Mouse (Mus musculus) kidney, adult 2 months (tissue): ENCODE measurements at regions not wholly inside any gene's neighbourhood (a gene's known extent, or its start where the extent isn't known, plus 50 kb on each side); places are given as distances from the start of the nearest gene placed in this dataset.

Source experiments
- CTCF ChIP-seq: fragments of 200-500 bp; conservative IDR thresholded peaks from 2 replicates; pipeline ENCODE4 v1.5.1; 2011; ENCODE audit warnings: low read depth, mild to moderate bottlenecking, control low read depth, low read length, moderate library complexity, mixed read lengths; ENCODE audit not compliant: insufficient read depth, insufficient read length
- POLR2A ChIP-seq: fragments of 200-500 bp; IDR thresholded peaks from one replicate; pipeline ENCODE4 v1.6.1; 2011; ENCODE audit warnings: low read depth, low read length, control low read depth

GRCm38 (mm10) chr1:161575939-161576338 is 81.5 kb downstream of the Tnfsf18 start:
- TF ChIP-seq CTCF (no peak), POLR2A (no peak)
